ENCODE assay signal across 7 mouse cellular contexts in the genomic region with DNA sequence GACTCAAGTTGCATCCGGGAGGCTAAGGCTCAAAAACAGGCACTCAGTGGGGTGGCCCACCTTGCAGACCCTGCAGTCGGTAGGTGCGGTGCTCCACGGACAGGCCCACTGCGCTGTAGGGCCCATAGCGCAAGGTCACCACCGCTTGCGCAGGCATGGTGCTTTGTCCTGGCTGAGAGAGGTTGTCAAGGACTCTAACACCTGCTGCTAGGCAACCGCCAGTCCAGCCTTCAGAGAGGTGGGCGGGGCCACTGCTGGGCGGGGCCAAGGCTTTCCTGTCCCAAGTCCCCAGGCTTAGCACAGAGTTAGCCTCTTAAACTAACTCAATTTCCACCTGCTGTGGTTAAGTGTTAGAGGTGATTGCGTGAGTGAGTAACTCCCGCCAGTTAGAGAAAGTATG. TPM values are rescaled to one million over a fixed set of nuclear protein-coding genes. Genes with fewer than 3 reads are reported as not detected.
DNase-seq lines count a peak whose midpoint lies in the region; ATAC-seq lines count a peak whose summit lies in the region.

A gene (minus strand): TSS at position 196 of the 400 bp plus-strand sequence.

- H3K36me3 ChIP-seq in embryonic facial prominence, embryonic 13.5 days, result no peaks in the 10 kb centered on the region
- no peaks in the 10 kb centered on the region for H3K36me3 ChIP-seq in hindbrain, embryonic 11.5 days (ENCODE audit: control insufficient read depth, insufficient read depth, low read length)
- no peaks in the 10 kb centered on the region for H3K36me3 ChIP-seq in limb, embryonic 12.5 days
- no peaks in the 10 kb centered on the region for H3K36me3 ChIP-seq in midbrain, embryonic 15.5 days (replicated peaks)

- H3K27ac ChIP-seq in embryonic facial prominence, embryonic 13.5 days, result no peak within 1 kb of the TSS
- H3K27ac ChIP-seq in hindbrain, embryonic 11.5 days (ENCODE audit: low read depth, low read length), result no peak within 1 kb of the TSS
- H3K27ac ChIP-seq in limb, embryonic 12.5 days, result no peak within 1 kb of the TSS
- no peak within 1 kb of the TSS for H3K27ac ChIP-seq in midbrain, embryonic 15.5 days

- no peak within 1 kb of the TSS for H3K4me3 ChIP-seq in embryonic facial prominence, embryonic 13.5 days
- H3K4me3 ChIP-seq in hindbrain, embryonic 11.5 days (ENCODE audit: low read depth, low read length), result no peak within 1 kb of the TSS
- H3K4me3 ChIP-seq in limb, embryonic 12.5 days (replicated peaks), result no peak within 1 kb of the TSS
- H3K4me3 ChIP-seq in midbrain, embryonic 15.5 days, result no peak within 1 kb of the TSS

- WGBS in embryonic facial prominence, embryonic 13.5 days, result 2% methylated on average over 13 of the region's 13 CpGs
- WGBS in hindbrain, embryonic 11.5 days, result 3% methylated on average over 13 of the region's 13 CpGs
- 2% methylated on average over 13 of the region's 13 CpGs for WGBS in limb, embryonic 12.5 days
- 2% methylated on average over 13 of the region's 13 CpGs for WGBS in midbrain, embryonic 15.5 days

- peak within 1 kb of the TSS; percentile 29; the same call in 1 of the 2 replicates for H3K4me2 ChIP-seq in embryonic facial prominence, embryonic 13.5 days
- peak within 1 kb of the TSS; percentile 19; the same call in 1 of the 2 replicates for H3K4me2 ChIP-seq in hindbrain, embryonic 11.5 days (replicated peaks; ENCODE audit: low read depth, low read length)
- H3K4me2 ChIP-seq in limb, embryonic 12.5 days, result peak within 1 kb of the TSS; percentile 23
- H3K4me2 ChIP-seq in midbrain, embryonic 15.5 days, result peak within 1 kb of the TSS; percentile 30

- H3K9me3 ChIP-seq in embryonic facial prominence, embryonic 13.5 days, result no peaks in the 10 kb centered on the region
- H3K9me3 ChIP-seq in hindbrain, embryonic 11.5 days (ENCODE audit: control insufficient read depth, low read length), result no peaks in the 10 kb centered on the region
- no peaks in the 10 kb centered on the region for H3K9me3 ChIP-seq in limb, embryonic 12.5 days
- no peaks in the 10 kb centered on the region for H3K9me3 ChIP-seq in midbrain, embryonic 15.5 days

- H3K9ac ChIP-seq in embryonic facial prominence, embryonic 13.5 days, result no peak within 1 kb of the TSS
- no peak within 1 kb of the TSS for H3K9ac ChIP-seq in hindbrain, embryonic 11.5 days (ENCODE audit: low read depth, low read length)
- H3K9ac ChIP-seq in limb, embryonic 12.5 days (replicated peaks), result no peak within 1 kb of the TSS
- no peak within 1 kb of the TSS for H3K9ac ChIP-seq in midbrain, embryonic 15.5 days

- H3K27me3 ChIP-seq in embryonic facial prominence, embryonic 13.5 days, result peaks cover 9% of the 10 kb centered on the region
- H3K27me3 ChIP-seq in hindbrain, embryonic 11.5 days (ENCODE audit: control insufficient read depth, insufficient read depth, low read length), result no peaks in the 10 kb centered on the region
- no peaks in the 10 kb centered on the region for H3K27me3 ChIP-seq in limb, embryonic 12.5 days
- H3K27me3 ChIP-seq in midbrain, embryonic 15.5 days (replicated peaks), result no peaks in the 10 kb centered on the region

- ATAC-seq in embryonic facial prominence, embryonic 13.5 days (ENCODE audit: insufficient number of reproducible peaks, insufficient read depth, low FRiP score, low TSS enrichment, low read depth), result 0 out of 2 replicates have a peak, but pooled peaks have one; percentile 43
- peak; percentile 88 for ATAC-seq in hindbrain, embryonic 11.5 days (ENCODE audit: low FRiP score)
- ATAC-seq in limb, embryonic 12.5 days (ENCODE audit: insufficient number of reproducible peaks, insufficient read depth, low FRiP score, low TSS enrichment, low read depth), result peak; percentile 85
- peak; percentile 70 for ATAC-seq in midbrain, embryonic 15.5 days (replicated peaks)

- DNase-seq in adrenal gland, adult 2 months, result peak; percentile 85
- DNase-seq in hindbrain, embryonic 11.5 days (ENCODE audit: low spot score), result peak; percentile 86
- DNase-seq in thymus, postnatal 25 days, result peak; percentile 29
- DNase-seq in left cerebral cortex, adult 11 months (ENCODE audit: low spot score), result no peak

- H3K4me1 ChIP-seq in embryonic facial prominence, embryonic 13.5 days, result 0 out of 2 replicates have a peak, but pooled peaks cover 3% of the 10 kb centered on the region
- H3K4me1 ChIP-seq in hindbrain, embryonic 11.5 days (replicated peaks; ENCODE audit: control insufficient read depth, insufficient read depth, low read length), result peaks cover 3% of the 10 kb centered on the region; the same call in 1 of the 2 replicates
- peaks cover 5% of the 10 kb centered on the region; the same call in 1 of the 2 replicates for H3K4me1 ChIP-seq in limb, embryonic 12.5 days (replicated peaks)
- peaks cover 5% of the 10 kb centered on the region for H3K4me1 ChIP-seq in midbrain, embryonic 15.5 days

RNA-seq across cellular contexts. Expression of the gene that starts here (rescaled TPM):
- total RNA-seq in adrenal gland, adult 2 months (2021), result not detected
- not detected in 2 replicates for polyA plus RNA-seq in adrenal gland, adult 2 months (2012; rRNA removed)
- not detected in 2 replicates for polyA plus RNA-seq in embryonic facial prominence, embryonic 13.5 days (2015; fragmentation: Nextera tagmentation; extraction: Ambion mirVana)
- polyA plus RNA-seq in hindbrain, embryonic 11.5 days (2014; fragmentation: Nextera tagmentation; extraction: Ambion mirVana), result 1.4 and 1.6 TPM in 2 replicates
- not detected in 2 replicates for polyA plus RNA-seq in limb, embryonic 12.5 days (2016; fragmentation: Nextera tagmentation; extraction: Ambion mirVana)
- polyA plus RNA-seq in midbrain, embryonic 15.5 days (2015; fragmentation: Nextera tagmentation; extraction: Ambion mirVana), result 0.34 and 1.0 TPM in 2 replicates

Comparison
In these comparisons a context has a peak if more than half of its experiments do, and no peak if none do; other contexts are left out.
1. Peak in DNase-seq in adrenal gland, adult 2 months; RNA of the gene not detected or under 1 TPM.
2. Peak in ATAC-seq and H3K4me2 ChIP-seq in embryonic facial prominence, embryonic 13.5 days; RNA of the gene not detected or under 1 TPM.
3. Peak in ATAC-seq and H3K4me2 ChIP-seq in limb, embryonic 12.5 days; RNA of the gene not detected or under 1 TPM.